Comparison of ENCODE assay signal across 15 mouse cellular contexts in genomic region chr4:56611751-56612150, GRCm38 (mm10).
DNase-seq lines count a peak whose midpoint lies in the region; ATAC-seq and TF ChIP-seq lines count a peak whose summit lies in the region.
"Had no signal": no experiment of that assay in that cellular context is flagged by ENCODE, and none has a peak within 500 bp of the region (broad histone marks: within the 10 kb centered on the region; RNA-seq: fewer than 3 reads in every experiment).

No protein-coding gene starts in this region.

- ATAC-seq in lung, postnatal 0 days: no peak
- no peak for ATAC-seq in liver, embryonic 12.5 days
- ATAC-seq: hindbrain, embryonic 16.5 days had no signal

- H3K4me1 ChIP-seq in kidney, adult 2 months (ENCODE audit: control insufficient read depth, insufficient read depth, low read length): no peaks in the 10 kb centered on the region
- H3K4me1 ChIP-seq in lung, postnatal 0 days (ENCODE audit: insufficient read depth, low read depth, low read length): no peaks in the 10 kb centered on the region
- H3K4me1 ChIP-seq in liver, embryonic 12.5 days: no peaks in the 10 kb centered on the region
- H3K4me1 ChIP-seq: liver, embryonic 13.5 days had no signal

- H3K9ac ChIP-seq in lung, postnatal 0 days (replicated peaks; ENCODE audit: low read depth): no peak overlapping the region
- H3K9ac ChIP-seq in liver, embryonic 12.5 days: no peak overlapping the region
- H3K9ac ChIP-seq: liver, embryonic 13.5 days had no signal

- no peak for TF ChIP-seq EP300 in lung, postnatal 0 days (IDR thresholded peaks at IDR 0.05)

- H3K36me3 ChIP-seq in kidney, adult 2 months (ENCODE audit: control insufficient read depth, insufficient read depth, low read length): no peaks in the 10 kb centered on the region
- no peaks in the 10 kb centered on the region for H3K36me3 ChIP-seq in lung, postnatal 0 days (ENCODE audit: insufficient read depth, low read length)
- H3K36me3 ChIP-seq in liver, embryonic 12.5 days: no peaks in the 10 kb centered on the region
- H3K36me3 ChIP-seq: liver, embryonic 13.5 days had no signal

- no peaks in the 10 kb centered on the region for H3K27me3 ChIP-seq in kidney, adult 2 months (replicated peaks; ENCODE audit: control insufficient read depth, insufficient read depth, low read length)
- no peaks in the 10 kb centered on the region for H3K27me3 ChIP-seq in lung, postnatal 0 days (replicated peaks; ENCODE audit: insufficient read depth, low read length)
- no peaks in the 10 kb centered on the region for H3K27me3 ChIP-seq in liver, embryonic 12.5 days (replicated peaks)
- H3K27me3 ChIP-seq: liver, embryonic 13.5 days had no signal

- no peak overlapping the region for H3K27ac ChIP-seq in kidney, adult 2 months (ENCODE audit: insufficient read depth, low read depth, low read length)
- no peak overlapping the region for H3K27ac ChIP-seq in lung, postnatal 0 days (ENCODE audit: low read length)
- H3K27ac ChIP-seq in liver, embryonic 12.5 days: no peak overlapping the region
- H3K27ac ChIP-seq: liver, embryonic 13.5 days had no signal

- H3K9me3 ChIP-seq in lung, postnatal 0 days (ENCODE audit: low read length): no peaks in the 10 kb centered on the region
- H3K9me3 ChIP-seq in liver, embryonic 12.5 days (replicated peaks): no peaks in the 10 kb centered on the region
- H3K9me3 ChIP-seq: liver, embryonic 13.5 days had no signal

- DNase-seq in kidney, adult 2 months: peak; percentile 2
- no peak for DNase-seq in kidney, adult 11 months
- peak; percentile 37 for DNase-seq in lung, postnatal 0 days (ENCODE audit: low spot score)
- no peak for DNase-seq in lung, postnatal 4 days
- DNase-seq in brain, embryonic 14.5 days (ENCODE audit: low read depth): peak; percentile 28
- peak; percentile 13 for DNase-seq in skeletal muscle tissue, adult 2 months (ENCODE audit: low read depth, low spot score)
- DNase-seq in cerebellum, adult 18-20 months: no peak
- DNase-seq: layer of hippocampus, adult 9-11 months; liver, embryonic 13.5 days; right cerebral cortex, adult 18-20 months; spleen, adult 18-20 months; thymus, postnatal 4 days had no signal

- no peak overlapping the region for H3K4me2 ChIP-seq in lung, postnatal 0 days (replicated peaks; ENCODE audit: low read depth, low read length)
- H3K4me2 ChIP-seq in liver, embryonic 12.5 days: no peak overlapping the region
- H3K4me2 ChIP-seq: heart, embryonic 11.5 days; liver, embryonic 13.5 days had no signal

- no peak for TF ChIP-seq POLR2A in kidney, adult 2 months (IDR thresholded peaks at IDR 0.05; ENCODE audit: low read depth, low read length)
- TF ChIP-seq POLR2A in brain, embryonic 14.5 days (IDR thresholded peaks at IDR 0.05; ENCODE audit: borderline replicate concordance, extremely low read depth, insufficient read depth, insufficient read length, poor library complexity, severe bottlenecking): no peak

- 23% methylated on average over 4 of the region's 4 CpGs for WGBS in kidney, adult 2 months
- 37% methylated on average over 4 of the region's 4 CpGs for WGBS in lung, postnatal 0 days
- 41% methylated on average over 4 of the region's 4 CpGs for WGBS in liver, embryonic 12.5 days (ENCODE audit: insufficient replicate concordance)

- TF ChIP-seq CTCF in kidney, adult 2 months (conservative IDR thresholded peaks at IDR 0.05; ENCODE audit: insufficient read depth, insufficient read length, low read depth, low read length): no peak
- no peak for TF ChIP-seq CTCF in lung, postnatal 0 days (IDR thresholded peaks at IDR 0.05)
- TF ChIP-seq CTCF in brain, embryonic 14.5 days (IDR thresholded peaks at IDR 0.05; ENCODE audit: borderline replicate concordance, extremely low read depth, insufficient read depth, insufficient read length): no peak

- H3K4me3 ChIP-seq in kidney, adult 2 months (ENCODE audit: insufficient read depth, low read depth, low read length): no peak overlapping the region
- no peak overlapping the region for H3K4me3 ChIP-seq in lung, postnatal 0 days (ENCODE audit: low read depth, low read length)
- no peak overlapping the region for H3K4me3 ChIP-seq in liver, embryonic 12.5 days
- H3K4me3 ChIP-seq: liver, embryonic 13.5 days had no signal

Comparison
In these comparisons a context has a peak if more than half of its experiments do, and no peak if none do; other contexts are left out.
1. DNase-seq: peak in kidney, adult 2 months (single experiment), lung, postnatal 0 days (single experiment), brain, embryonic 14.5 days (single experiment) and skeletal muscle tissue, adult 2 months (single experiment); none in kidney, adult 11 months (single experiment), lung, postnatal 4 days (0 of 2) and cerebellum, adult 18-20 months (0 of 2).